Mouse (Mus musculus) liver, embryonic 14.5 days (tissue): Measurements from ENCODE around the gene Lfng.

ENCODE experiments used
- CTCF ChIP-seq: IDR thresholded peaks from 2 replicates; pipeline ENCODE4 v1.5.1; 2016; ENCODE audit warnings: antibody characterized with exemption, low read depth, control low read depth
- EP300 ChIP-seq: IDR thresholded peaks from 2 replicates; pipeline ENCODE4 v1.6.1; 2016; ENCODE audit warnings: antibody characterized with exemption, low read depth

GRCm38 (mm10) chr5:140638484-140638883 is 31.4 kb downstream of the Lfng start:
- no peak for TF ChIP-seq CTCF
- TF ChIP-seq EP300 = no peak
